Mouse (Mus musculus): ENCODE measurements around the gene Syndig1l.

- no peak for TF ChIP-seq POLR2A (IDR thresholded peaks at IDR 0.05; ENCODE audit: insufficient read depth, low read depth, low read length)
- no peak for TF ChIP-seq CTCF (IDR thresholded peaks at IDR 0.05; ENCODE audit: insufficient read depth, low read depth, low read length)
These were observed 27.8 kb upstream of the Syndig1l start for GRCm38 (mm10) chr12:84726391-84726790.

Data from olfactory bulb, adult 2 months (tissue).